Mouse (Mus musculus) kidney, adult 11 months (tissue): Measurements from ENCODE around the gene Gpr162.
"Not testable (repeated sequence)": the region's sequence is repeated elsewhere in the genome, so short reads cannot be mapped to it uniquely, and the experiment has no call there.

Experiments
- DNase-seq: peaks from one replicate; pipeline ENCODE4 v3.0.0; 2022

Gpr162 gene

DNA sequence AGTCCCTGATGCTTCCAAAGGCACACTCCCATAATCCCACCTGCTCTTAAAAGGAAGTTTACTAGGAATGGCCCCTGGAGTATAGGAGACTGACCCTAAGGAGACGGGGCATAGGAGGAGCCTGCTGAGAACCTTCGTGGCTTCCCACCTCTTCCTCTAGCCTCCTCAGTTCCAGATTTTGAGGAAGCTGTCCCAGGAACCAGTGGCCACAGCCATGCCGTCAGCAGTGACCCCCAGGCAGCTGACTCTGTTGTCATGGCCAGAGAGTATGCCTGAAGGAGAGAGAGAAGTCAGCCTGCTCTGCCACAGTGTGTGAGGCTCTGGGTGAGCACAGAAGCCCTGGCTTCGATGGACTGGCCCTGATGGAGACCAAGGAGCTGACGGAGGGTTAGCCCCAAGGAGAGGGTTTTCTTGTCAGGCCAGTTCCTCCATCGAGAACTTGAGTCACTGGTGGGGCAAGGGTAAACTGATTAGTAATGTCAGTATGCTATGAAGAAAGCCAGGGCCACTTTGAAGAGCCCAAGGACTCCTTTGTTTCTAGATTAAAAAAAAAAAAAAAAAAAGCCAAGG, 29.2 kb downstream of the Gpr162 start:
- no peak for DNase-seq

- no peak for DNase-seq
Observed at GRCm38 (mm10) chr6:124831649-124832048, 32.1 kb downstream of the Gpr162 start.

DNA sequence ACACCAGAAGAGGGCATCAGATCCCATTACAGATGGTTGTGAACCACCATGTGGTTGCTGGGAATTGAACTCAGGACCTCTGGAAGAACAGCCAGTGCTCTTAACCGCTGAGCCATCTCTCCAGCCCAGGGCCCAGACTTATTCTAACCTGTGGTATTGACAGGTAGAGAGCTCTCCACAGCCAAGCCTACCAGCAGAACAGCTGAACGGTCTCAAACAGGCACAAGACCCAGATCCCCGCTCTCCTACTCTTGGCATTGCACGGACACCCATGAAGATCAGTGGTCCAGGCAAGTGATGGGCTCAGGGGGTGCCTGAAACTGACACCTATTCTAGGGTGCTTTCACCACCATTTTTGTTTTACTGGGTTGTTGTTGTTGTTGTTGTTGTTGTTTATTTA, 32.6 kb downstream of the Gpr162 start:
- DNase-seq: not testable (repeated sequence)

GRCm38 (mm10) chr6:124829799-124830700, 33.7 kb downstream of the Gpr162 start:
- peak; percentile 98 for DNase-seq

- peak; percentile 100 for DNase-seq
Observed at GRCm38 (mm10) chr6:124828868-124829798, 34.6 kb downstream of the Gpr162 start, which contains the start of the genes Usp5 and Cdca3. Gene Usp5, minus strand, starts transcription at chr6:124829484. Gene Cdca3, plus strand, starts transcription at chr6:124829547.

DNA sequence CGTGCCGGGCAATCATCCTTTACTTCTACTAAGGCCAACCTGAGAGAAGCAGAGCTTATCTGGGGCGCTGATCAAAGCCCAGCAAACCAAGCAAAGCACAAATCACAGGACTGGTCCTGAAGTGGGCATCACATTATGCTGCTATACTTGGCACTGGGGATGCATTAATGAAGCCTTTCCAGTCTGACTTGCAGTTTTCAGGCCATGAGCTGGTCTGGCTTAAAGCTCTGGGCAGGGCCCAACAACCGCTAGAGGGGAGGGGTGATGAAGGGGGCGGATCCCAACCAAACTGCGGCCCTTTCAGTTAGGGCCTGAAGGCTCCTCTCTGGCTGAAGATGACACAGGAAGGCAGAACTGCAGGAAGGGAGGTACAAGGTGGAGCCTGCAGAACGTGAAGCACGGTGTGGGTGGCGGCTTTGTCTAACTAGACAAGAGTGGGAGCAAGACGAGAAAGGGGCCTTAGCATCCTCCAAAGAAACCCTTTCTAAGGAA, 35.6 kb downstream of the Gpr162 start:
- peak; percentile 72 for DNase-seq

- DNase-seq: no peak
Observed at GRCm38 (mm10) chr6:124822049-124822448, 41.7 kb downstream of the Gpr162 start.

- DNase-seq: no peak
Observed at GRCm38 (mm10) chr6:124820891-124821290, 42.9 kb downstream of the Gpr162 start.

DNA sequence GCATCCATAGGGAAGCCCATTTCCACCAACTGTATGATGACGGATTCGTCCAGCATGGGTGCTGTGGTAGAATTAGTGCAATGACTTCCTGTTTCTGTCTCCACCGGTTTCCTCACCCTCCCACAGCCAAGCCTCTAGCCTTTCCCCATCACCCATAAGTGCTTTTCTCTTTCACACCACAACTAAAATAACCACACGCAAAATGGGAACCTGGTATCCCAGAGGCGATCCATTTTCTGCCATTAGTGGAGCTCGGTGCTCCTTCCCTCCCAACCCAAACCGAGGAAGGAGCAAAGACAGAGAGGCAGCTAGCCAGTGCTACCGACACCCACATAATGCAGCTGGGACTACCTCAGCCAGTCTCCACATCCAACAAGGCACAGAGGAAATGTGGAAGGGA, 45.8 kb downstream of the Gpr162 start:
- no peak for DNase-seq

DNA sequence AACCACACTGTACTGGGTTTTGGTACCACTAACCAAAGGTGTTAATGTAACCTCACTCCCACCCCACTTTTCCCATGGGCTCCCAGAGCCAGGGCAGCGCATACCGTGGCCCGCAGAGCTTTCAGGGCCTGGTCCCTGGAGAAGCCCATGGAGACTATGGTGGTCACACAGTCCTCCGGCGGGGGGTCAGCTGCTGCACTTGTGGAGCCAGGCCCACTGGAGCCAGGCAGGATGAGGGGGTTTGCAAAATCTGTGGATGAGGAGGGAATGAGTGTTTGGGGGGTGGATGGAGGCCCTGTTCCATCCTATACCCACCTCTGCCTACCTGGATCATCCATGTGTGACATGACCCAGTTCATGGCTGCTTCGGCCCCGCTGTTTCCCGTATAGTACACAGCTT, 46.2 kb downstream of the Gpr162 start:
- DNase-seq: no peak

GRCm38 (mm10) chr6:124817125-124817524, 46.7 kb downstream of the Gpr162 start:
- DNase-seq: no peak

DNA sequence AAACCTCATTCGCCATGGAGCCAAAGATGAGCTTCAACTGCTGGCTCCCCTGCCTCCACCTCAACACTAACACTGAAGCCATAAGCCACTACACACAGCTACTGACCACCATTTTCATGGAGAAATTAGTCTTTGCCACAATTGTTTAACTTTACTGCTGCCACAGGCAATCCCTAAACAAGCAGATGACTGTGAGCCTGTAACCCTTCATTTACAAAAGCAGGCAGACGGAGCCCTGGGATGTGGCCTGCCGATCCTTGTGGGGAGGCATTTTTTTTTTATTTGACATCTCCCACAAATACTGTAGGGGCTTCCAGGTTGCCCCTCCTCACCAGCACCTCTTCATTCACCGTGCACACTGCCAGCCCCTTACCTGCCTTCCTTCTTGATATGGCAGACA, 47.2 kb downstream of the Gpr162 start:
- no peak for DNase-seq

DNA sequence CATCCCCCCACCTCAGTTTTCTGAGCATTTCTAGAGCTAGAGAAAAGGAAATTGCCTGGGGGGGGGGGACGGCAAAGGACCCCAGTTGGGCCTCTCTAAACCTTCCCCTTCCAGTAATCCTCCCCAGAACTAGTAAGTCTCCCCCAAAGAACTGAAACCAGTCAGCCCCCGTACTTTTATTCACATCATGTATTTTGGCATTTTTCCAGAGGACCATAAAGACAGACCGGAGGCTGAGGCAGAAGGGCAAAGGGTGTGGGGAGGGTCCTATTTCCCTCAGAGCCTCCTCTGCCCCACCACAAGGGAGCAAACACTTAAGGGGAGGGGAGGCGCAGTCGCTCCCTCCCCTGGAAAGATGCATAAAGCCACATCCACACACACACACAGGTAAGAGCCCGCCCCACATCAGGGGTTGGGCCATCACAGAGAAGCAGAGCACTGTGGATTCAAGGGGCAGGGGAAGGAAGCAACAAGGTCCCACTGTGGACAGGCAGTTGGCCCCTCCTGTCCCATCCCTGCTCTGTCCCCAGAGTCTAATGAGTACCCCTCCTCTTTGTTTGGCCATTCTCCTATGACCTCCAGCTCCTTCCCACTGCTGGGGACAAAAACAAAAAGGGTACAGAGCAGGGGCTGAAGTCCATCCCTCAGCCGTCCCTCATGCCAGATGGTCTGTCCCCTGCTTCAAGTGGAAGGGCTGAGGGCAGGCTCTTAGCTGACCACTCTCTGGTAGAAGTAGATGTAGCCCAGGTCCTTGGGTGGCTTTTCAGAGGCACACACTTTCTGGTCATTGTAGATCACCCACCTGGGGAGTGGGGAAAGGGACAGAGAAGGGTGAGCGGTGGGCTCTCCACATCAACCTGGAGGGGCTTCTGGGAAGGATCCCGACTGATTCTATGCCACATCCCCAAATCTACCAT, 48.7 kb downstream of the Gpr162 start:
- no peak for DNase-seq

- DNase-seq: no peak
Observed at GRCm38 (mm10) chr6:124814448-124814847, 49.3 kb downstream of the Gpr162 start.

DNA sequence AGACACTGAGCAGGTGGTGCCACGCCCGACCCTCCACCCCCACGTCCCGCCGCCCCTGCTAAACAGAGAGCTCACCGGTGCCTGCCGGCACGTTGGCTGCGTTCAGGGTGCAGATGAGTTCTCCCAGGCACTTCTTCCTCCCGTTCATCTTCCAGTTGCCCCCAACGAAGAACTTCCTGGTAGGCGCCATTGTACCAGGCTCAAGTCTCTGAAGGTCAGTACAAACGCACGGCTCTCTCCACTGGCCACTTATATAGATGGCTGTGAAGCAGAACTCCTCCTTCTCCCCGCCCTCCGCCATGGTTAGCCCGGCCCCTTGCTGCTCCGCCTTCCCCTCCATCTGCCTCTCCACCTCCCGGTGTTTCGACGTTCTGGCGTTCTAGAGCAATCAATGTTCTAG, 49.9 kb downstream of the Gpr162 start, which contains the start of gene Tpi1:
Gene Tpi1 (minus strand): TSS at position 364 of the 400 bp plus-strand sequence.
- peak; percentile 90 for DNase-seq

DNA sequence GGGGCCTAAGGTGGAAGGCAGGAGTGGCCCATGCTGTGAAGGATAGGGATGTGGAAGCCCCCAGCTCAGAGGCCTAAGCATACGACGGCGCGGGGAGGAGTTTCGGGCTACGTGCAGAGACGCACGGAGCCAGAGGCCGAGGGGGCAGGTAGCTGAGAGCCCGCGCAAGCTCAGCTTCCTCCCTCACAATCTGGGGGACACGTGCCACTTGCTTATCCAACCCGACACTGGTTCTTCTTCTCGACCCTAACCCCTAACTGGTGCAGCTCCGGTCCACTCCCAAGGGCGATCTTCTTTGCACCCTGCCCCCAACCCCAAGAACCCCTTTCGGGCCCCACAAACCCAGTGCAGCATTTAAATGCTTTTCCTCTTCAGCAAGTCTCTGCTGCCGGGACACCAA, 50.3 kb downstream of the Gpr162 start:
- DNase-seq: peak; percentile 65

GRCm38 (mm10) chr6:124812848-124813247, 50.9 kb downstream of the Gpr162 start:
- DNase-seq: no peak

- DNase-seq: no peak
Observed at GRCm38 (mm10) chr6:124811701-124812560, 51.9 kb downstream of the Gpr162 start.

- no peak for DNase-seq
Observed at GRCm38 (mm10) chr6:124811403-124811665, 52.4 kb downstream of the Gpr162 start.

DNA sequence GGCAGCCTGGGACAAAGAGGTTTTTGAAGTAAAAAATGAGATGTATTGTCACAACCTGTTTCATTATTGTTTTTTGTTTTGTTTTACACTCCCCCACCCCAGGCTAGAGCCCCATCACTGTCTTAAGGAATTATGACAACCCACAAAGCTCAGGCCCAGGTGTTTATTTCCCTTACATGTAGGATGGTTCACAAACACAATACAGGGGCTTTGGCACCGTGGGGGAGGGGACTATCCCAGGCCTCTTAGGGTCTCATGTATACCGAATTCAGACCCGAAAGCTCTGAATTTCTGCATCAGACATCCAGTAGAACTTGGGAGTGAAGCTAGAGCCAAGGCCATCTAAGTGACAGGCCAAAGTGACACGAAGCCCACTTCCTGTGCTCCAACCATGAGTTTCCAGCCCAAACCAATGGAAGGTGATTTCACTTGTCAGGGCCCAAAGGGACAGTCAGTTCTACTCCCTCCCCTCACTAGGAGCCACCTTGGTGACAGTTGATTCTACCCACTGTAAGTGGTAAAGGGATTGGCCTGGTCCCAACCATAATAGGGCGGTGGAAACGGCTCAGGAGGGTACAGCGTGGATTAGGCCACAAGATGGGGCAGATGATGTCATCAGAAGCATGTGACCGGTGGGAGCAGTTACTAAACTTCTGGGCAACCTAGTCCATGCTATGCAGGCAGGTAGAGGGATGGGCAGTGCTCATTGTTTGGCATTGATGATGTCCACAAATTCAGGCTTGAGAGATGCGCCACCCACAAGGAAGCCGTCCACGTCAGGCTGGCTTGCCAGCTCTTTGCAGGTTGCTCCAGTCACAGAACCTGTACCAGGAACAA, 53.0 kb downstream of the Gpr162 start:
- not testable (repeated sequence) for DNase-seq
